Mouse (Mus musculus): ENCODE data around the gene Trpc3.
A peak's percentile ranks its signal among the peaks of the same experiment; 100 is the strongest.
"Not testable (repeated sequence)": the region's sequence is repeated elsewhere in the genome, so short reads cannot be mapped to it uniquely, and the experiment has no call there.

Gene Trpc3

DNA sequence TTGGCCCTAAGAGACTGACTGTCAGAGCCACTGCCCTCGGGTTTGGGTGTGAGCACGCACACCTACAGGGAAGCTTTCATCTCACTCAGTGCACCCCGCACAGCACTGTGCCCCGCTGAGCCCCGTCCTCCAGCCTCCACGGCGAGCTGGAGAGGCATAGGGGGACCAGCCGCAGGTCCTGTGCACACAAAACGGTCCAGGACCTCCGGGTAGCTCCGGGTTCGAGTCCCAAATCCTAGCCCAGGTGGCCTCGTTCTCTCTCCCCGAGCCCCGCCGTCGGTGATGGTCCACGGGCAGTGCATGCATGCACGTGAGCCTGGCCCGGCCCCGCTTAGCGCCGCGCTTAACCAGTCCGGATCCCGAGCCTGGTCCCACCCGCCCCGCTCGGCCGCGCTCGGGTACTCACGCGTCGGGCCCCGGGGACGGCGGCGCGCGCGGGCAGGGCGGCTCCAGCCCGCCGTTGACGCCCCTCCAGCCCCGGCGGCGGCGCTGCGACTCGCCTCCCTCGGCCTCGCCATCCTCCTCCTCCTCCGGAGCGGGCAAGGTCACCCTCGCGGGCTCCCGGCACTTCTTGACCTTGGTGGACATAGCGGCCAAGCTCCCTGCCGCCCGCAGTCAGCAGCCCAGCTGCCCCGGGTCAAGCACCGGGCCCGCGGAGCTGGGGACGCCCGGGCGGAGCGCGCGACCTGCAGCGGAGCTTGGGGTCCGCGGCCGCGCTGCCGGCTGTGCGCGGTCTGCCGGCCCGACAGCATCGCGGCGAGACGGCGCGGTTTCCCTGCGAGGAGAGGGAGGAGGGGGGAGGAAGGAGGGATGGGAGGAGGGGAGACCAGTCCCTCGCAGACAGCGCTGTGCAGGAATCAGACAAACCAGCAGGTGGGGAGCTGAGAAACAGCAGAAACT, at the start of gene Trpc3:
Gene Trpc3, minus strand, starts transcription at position 776 of the 900 bp plus-strand sequence.
- DNase-seq (ENCODE audit: low read depth in 1 of 2, low spot score in 2 of 2): no peak

DNA sequence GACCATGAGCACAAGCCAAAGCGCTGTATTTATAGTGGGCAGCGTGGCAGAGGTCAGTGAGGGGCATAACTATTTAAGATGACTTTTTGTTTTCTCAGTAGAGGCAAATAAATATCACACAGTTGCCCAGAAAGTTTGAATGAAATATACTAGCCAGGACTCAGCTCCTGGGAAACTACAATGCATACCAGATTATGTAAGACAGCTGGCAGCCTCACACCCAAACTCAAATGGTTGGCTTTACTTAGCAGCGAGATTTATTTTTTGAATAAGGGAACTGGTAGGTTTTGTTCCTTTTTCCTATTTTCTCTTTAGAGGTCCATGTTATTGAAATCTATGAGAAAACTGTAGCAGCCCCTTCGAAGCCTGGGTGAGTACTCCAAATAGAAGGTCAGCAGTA, 48.1 kb upstream of the Trpc3 start:
- no peak for DNase-seq (ENCODE audit: low read depth in 1 of 2, low spot score in 2 of 2)

DNA sequence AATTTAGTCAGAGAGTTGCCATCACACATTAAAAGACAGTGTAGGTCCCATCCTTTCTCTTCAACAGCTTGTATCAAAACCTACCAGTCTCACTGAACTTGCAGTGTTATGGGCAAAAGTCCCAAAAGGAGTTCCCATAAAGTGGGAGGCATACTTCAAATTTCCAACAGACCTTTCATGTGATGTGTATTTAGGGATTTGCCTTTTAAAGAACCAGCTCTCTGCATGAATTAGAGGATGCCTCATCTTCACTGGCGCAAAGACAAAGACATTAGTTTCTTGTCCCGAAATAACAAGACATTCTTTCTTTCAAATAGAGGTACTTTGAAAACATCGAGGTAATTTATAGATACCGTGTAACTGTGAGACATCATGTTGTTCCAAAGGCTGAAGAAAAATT, 43.1 kb upstream of the Trpc3 start:
- DNase-seq (ENCODE audit: low read depth in 1 of 2, low spot score in 2 of 2): no peak

DNA sequence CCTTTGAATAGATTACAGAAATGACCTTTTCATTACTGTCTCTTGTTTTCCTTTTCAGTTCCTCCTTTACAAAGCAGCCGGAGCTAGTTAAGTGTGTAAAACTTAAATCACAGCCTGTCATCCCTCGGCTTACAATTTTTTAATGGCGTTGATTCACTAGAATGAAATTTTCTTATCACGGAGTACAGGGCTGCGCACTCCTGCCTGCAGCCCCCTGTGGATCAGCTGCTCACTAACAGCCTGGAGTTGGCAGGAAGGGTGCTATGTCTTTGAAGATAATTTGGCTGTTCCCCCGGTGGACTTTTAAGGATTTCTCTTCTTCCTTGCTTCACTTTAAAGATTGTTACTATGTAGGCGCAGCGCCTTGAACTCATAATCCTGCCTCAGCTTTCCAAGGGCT, 36.6 kb upstream of the Trpc3 start:
- DNase-seq (ENCODE audit: low read depth in 1 of 2, low spot score in 2 of 2): no peak

DNA sequence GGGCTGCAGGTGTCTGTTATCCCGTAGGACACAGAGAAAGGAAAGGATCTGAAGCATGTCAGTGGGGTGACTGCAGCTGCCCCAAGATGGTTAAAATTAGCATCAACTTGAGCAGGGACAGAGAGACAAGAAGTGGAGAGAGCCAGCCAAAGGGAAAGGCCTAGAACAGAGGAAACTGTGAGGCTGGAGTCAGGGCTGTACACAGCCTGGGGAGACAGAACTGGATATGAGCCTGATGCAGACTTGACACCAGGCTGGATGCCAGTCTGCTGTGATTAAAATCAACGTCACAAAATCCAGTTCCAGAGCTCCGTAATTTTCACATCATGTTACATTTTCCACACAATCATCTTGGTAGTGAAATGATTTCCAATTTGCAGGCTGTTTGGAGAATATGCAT, 31.9 kb upstream of the Trpc3 start:
- no peak for DNase-seq (ENCODE audit: low read depth in 1 of 2, low spot score in 2 of 2)

DNA sequence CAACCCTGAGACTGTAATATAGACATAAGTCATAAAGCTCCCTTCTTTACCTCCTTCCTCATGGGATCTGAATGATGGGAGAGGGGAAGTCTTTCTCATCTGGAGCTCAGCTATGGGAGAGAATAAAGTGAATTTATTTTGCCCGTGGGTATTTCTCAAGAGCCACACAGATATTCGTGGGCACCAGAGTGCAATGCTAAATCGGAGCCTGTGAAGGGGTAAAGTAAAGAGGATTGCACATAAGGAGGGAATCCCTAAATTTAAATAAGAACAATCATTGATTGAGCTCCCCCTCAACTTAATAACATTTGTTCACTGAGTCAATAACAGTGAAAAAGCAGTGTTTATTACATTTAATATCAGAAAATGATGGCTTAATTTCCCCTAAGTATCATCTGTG, 19.6 kb upstream of the Trpc3 start:
- no peak for DNase-seq (ENCODE audit: low read depth in 1 of 2, low spot score in 2 of 2)

DNA sequence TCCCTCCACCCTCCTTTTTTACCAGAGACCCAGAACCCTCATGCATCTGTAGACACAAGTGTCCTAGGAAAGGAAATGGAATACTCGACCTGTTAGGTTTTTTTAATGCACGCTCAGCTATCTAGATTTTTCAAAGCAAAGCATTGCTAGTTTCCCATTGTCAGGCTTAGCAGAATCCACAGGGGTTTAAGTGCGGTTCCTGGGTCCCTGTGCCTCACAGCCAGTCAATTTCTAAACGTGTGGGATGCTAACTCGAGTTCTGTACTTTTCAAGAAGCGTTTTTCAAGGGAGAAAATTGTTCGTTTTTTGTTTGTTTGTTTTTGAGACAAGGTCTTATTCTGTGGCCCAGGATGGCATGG, 304 bp upstream of the Trpc3 start:
- DNase-seq (ENCODE audit: low read depth in 1 of 2, low spot score in 2 of 2): no peak

DNA sequence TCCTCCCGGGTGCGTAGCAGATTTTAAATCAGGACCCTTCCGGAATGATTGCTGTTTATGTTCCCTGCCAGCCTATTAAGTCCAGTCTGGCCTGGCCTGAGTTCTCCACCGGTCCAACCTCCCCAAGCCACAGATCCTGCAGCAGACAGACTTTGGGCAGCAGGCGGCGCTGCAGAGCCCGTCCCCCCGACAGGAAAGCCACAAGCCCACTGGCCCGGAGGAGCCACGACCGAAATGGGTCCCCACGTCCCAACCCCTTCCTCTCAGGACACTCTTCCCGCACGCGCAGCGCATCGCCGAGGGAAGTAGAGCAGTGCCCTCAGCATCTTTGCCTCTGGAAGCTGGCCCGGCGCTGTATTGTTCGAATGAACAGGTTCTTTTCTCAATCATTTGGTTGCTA, 1.1 kb downstream of the Trpc3 start:
- peak in 1 of 2 experiments; percentile 1 for DNase-seq (ENCODE audit: low read depth in 1 of 2, low spot score in 2 of 2)

DNA sequence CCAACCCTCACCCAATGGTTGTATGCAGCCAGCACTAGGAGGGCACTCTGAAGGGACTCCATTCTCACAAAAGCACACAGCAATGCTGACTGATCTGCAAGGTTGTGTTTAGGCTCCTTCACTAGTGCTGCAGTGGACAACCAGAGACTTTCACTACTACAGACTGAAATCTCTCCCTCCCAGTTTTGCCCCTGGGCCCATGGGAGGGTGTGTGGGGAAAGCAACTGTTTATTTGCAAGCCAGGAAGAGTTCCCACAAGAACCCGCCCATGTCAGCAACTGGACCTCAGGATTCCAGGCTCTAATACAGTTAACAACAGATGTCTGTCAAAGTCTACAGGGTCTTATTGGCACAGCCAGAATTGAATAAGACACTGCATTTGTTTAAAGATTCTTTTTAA, 14.1 kb downstream of the Trpc3 start:
- DNase-seq (ENCODE audit: low read depth in 1 of 2, low spot score in 2 of 2): no peak

DNA sequence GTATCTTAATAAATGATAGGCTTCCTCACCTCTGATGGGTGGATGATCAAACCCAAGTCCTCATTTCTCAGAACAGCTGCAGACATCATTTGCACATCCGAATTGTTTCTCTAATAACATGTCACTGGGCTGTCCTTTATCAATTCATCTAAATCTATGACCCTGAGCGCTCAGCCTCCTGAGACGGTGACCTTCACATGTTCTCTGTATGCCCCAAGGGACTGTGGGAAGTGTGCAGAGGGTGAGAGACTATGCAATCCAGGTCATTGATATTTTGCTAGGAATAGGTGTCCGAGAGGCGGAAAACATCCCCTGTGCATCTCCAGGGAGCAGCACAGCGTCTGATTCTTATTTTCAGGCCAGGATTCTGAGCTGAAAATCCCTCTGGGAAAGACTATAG, 22.2 kb downstream of the Trpc3 start:
- DNase-seq (ENCODE audit: low read depth in 1 of 2, low spot score in 2 of 2): no peak

DNA sequence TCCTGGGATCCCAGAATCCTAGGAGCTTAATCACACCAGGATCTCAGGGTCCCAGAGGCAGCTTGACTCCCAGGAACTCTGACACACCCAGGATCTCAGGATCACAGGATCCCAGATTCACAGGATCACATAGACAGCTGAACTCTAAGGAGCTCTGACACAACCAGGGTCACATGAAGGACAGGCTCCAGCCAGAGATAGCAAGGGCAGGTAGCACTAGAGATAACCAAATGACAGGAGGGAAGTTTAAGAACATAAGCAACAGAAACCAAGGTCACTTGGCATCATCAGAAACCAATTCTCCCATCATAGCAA, 44.8 kb downstream of the Trpc3 start:
- not testable (repeated sequence) for DNase-seq (ENCODE audit: low read depth in 1 of 2, low spot score in 2 of 2)

DNA sequence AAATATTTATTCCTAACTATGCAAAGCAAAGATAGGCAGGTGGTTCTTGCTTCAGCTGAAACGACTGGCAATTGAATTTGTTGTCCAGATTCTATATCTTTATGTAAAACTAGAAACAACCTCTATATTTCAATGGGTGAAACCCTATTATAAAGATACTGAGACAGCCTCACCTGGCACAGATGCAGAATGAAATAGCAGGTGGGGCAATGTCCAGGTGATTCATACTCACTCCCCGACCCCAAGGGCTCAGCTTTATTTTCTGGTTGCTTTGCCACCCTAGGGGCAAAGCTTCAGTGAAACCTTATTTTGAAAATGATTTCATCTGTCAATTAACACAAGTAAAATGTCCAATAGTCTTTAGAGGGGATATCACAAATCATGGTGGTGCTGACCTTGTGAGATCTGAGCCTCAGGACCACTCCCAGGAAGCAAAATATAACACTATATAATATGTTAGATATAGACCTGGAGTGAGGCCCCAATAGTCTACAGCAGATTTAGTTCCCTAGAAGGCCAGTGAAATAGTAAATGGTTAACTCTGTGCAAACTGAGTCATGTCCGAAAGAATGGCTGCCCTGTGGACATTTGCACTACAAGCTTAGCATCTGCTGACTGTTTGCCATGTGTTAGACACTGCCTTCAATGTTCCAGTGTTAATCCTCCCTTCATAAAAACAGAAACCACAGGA, 45.3 kb downstream of the Trpc3 start:
- no peak for DNase-seq (ENCODE audit: low read depth in 1 of 2, low spot score in 2 of 2)

DNA sequence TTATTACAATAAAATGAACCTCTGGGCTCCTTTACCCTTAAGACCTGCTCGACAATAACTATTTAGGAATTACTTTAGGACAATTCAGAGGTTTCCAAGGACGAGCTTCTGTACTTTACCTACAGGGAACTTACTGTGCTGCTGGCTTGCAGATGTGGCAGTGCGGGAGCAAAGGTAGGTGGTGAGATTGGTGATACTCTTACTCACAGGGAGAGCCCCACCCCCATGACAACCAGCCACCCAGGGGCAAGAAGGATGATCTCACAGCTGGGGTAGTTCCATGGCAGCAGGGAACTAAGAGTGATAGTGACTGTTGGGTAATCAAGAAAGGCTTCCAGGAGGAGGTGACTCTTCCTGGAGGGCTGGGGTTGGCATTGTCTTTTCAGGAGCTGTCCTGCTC, 46.6 kb downstream of the Trpc3 start:
- DNase-seq (ENCODE audit: low read depth in 1 of 2, low spot score in 2 of 2): no peak

DNA sequence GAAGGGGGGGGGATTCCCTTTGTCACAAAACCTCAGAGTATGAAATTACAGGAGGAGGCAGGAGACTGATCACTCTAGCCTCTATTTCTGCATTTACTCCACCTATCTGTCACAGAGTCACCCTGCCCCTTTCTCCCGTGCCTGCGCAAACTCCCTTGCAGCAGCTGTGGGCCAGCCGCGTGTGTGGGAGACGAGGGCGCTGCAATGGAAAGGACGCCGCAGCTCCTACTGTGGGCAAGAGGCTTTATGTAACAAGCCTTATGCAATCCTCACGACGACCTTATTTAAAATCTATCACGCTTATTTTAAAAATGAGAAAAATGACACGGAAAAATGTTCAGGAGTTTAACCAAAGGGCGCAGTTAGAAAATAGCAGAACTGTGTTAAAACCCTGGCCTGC, 47.2 kb downstream of the Trpc3 start:
- DNase-seq (ENCODE audit: low read depth in 1 of 2, low spot score in 2 of 2): no peak

DNA sequence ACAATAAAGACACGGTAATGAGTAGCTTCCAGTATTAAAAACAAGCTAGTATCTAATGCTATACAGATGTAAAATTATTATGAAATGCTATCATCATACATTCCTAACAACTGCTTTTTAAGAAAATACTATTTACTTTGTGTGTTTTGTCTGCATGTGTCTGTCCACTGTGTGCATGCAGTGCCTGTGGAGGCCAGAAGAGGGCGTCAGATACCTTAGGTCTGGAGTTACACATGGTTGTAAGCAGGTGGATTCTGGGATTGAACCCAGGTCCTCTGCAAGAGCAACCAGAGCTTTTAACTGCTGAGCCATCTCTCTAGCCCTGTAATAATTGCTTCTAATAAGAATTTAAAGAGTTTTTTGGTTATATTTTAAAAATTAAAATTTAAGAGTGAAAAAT, 49.2 kb downstream of the Trpc3 start:
- no peak for DNase-seq (ENCODE audit: low read depth in 1 of 2, low spot score in 2 of 2)

DNA sequence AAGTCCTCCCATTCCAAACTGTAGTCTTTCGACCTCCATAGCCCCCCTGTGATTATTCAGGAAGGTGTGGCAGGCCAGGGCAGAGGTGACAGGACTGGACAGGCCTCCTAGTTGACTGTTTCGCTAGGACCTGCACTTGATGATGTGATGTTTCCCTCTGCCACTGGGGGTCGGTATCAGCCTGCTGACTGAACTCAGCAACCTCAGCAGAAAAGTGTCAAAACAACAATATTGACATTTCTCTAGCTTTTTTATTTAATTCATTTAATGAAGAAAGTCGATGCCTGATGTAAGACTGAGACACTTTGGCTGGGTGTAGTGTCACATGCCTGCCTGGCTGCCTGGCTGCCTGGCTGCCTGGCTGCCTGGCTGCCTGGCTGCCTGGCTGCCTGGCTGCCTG, 54.5 kb downstream of the Trpc3 start:
- no peak for DNase-seq (ENCODE audit: low read depth in 1 of 2, low spot score in 2 of 2)

DNA sequence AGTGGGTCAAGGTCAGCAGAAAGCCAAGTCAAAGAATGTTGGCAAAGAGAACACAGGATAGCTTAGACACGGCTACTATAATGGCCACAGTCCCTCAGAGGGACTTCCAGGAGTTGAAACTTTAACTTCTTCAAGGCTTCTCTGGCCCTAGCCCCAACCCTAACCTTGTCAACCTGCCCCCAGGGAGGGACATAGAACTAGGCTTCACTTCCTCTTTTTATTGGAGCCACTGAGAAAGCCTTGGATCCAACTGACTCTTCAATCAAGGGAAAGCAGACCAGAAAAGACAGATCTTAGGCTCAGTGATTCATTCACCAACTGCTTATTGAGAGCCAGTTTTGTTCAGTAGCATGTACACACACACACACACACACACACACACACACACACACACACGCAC, 63.2 kb downstream of the Trpc3 start:
- no peak for DNase-seq (ENCODE audit: low read depth in 1 of 2, low spot score in 2 of 2)

DNA sequence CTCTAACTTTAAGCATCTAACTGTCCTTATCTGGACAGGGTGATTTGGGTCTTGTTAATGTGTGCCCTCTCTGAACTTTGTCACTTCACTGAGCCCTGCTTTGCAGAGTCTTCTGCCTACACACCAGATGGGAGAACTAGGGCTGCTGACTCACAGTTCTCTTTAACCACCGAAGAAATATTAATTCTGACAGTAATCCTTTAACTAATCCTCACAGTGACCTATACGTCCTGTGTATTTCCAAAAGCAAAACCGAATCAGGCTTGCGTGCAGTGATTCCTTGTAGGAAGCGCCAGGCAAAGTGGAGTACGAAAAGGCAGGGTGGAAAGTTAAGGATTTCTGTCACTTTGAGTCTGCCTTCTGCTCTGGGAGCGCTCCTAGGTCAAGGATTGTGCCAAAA, 71.8 kb downstream of the Trpc3 start:
- no peak for DNase-seq (ENCODE audit: low read depth in 1 of 2, low spot score in 2 of 2)

DNA sequence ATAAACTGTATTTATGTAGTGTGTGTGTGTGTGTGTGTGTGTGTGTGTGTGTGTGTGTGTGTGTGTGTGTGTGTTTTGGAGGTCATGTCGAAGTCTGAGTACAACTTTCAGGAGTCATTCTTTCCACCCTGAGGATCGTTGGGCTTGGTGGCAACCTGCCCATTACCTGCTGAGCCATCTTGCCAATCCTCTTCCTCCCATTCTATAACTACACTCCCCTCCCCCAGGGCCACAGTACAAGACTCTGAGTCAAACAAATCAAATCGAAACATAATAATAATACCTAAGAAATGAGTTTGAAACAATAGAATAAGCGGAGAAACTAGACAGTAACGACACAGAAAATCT, 76.1 kb downstream of the Trpc3 start:
- no peak for DNase-seq (ENCODE audit: low read depth in 1 of 2, low spot score in 2 of 2)

DNA sequence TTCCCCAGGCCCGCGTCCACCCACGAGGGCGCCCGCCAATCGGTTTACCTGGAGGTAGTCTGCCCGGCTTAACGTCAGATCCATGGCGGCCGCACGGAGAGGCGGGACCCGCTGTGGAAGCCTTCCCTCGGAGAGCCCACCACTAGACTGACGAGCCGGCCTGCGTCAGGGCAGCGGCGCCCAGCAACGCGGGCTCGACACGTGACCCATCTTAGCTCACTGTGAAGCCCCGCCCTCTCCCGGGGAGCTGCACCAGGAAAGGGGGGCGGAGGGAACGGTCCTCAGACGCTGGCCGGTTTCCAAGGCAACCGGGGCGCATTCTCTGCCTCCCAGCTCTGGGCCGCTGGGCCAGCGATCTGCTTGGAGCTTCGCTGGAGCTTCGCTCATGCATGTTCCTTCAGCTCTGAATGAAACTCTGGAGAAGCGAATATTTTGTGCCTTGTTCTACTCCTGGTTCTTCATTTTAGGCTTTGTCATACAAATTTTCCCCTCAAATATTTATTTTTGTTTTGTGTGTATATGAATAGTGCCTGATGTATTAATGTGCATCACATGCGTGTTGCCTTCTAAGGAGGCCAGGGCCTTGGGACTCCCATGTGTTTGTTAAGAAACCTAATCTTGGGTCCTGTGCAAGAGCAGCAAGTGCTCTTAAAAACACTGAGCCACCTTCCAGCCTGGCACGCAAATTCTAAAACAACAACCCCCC, 76.6 kb downstream of the Trpc3 start, which contains the start of gene Bbs7:
Gene Bbs7, minus strand, starts transcription at position 276 of the 706 bp plus-strand sequence.
- peak; percentile 32 to 39 for DNase-seq (ENCODE audit: low read depth in 1 of 2, low spot score in 2 of 2)

DNA sequence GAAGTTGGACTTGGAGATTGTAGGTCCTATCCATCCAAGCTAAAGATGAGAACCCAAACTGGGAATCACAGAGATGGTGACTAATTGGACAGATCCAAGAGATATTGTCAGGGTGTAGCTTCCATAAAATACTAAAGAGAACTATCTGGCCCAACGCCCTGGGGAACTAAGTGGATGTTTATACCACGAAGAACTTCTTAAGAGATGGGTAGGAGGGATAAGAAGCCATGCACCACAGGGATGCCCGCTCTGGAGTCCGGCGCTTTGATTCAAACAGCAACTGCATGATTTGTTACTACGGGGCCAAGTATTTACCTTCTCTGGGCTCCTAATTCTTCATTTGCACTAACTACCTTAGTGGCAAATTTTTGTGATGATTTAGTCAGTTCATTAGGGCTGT, 77.3 kb downstream of the Trpc3 start:
- no peak for DNase-seq (ENCODE audit: low read depth in 1 of 2, low spot score in 2 of 2)
